Mouse (Mus musculus): ENCODE measurements at regions not wholly inside any gene's neighbourhood (a gene's known extent, or its start where the extent isn't known, plus 50 kb on each side); places are given as distances from the start of the nearest gene placed in this dataset.

DNA sequence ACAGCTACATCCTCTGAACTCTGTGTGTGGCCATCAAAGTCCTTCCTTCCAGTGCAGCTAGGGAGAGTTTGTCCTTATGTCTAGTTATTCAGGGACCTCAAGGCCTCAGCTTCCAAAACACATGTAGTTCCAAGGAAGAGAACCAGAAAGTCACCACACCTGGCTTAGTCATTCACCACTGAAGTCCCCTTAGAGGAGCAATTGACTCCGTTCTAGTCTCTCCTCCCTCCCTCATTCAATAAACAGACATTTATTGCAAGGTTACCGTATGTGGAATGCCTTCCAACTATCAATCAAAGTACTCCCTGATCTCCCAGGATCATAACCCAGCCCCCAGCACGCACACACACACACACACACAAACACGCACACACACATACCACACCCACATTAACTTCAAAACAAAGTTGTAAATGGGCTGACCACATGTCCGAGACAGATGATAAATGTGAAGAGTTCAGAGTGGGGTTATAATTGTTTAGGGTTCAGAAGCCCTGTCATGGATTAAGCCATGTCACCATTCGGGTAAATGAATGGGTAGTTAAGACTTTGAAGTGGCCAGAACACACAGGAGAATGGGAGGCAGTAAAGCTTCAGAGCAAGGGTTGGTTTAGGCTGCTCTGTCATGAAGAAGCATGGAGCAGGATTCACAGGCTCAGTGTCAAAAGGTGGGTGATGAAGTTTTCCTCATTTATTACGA lies 141.4 kb downstream of the Irs2 start:
- DNase-seq = no peak

DNA sequence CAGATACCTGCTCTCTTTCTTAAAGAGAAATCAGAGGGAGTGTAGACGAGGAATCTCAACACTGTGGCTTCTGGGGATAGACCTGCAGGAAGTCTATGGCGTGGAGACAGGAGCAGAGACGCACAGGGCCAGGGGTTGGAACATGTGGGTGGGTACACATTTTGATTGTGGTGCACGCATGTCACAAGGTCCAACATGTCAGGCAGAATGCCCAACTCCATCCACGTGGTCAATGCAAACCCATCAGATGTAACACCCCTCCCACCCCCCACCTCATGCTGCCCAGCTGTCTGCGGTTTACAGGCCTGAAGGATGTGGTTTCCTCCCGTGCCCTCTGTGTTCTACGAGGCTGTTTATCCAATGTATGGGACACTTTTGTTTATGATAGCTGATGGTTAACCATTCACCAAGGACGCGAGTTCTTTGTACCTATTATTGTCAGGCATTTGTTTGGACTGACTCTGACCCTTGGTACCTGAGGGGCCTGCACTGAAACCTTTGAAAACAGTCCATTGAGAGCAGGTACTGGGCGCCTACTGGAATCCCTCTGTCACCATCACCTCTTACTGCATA lies 142.2 kb downstream of the Irs2 start:
- no peak for DNase-seq

DNA sequence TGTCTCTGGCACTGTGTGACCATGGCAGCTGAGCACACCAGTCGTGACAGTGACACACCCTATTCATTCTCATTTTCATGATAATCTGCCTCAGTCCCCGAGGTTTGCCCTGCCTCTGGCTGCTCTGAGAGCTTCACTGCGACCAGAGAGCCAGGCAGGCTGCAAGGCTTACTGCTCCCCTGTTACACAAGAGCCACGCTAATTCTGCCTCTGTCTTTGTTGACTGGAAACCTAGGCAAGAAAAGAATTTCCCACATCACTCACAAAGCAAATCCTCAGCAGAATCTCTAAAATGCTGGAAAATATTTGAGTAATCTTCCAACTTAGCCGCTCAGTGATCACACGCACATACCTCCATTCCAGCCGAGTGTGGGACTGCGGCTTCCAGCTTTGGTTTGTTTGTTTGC lies 142.8 kb downstream of the Irs2 start:
- DNase-seq = no peak

DNA sequence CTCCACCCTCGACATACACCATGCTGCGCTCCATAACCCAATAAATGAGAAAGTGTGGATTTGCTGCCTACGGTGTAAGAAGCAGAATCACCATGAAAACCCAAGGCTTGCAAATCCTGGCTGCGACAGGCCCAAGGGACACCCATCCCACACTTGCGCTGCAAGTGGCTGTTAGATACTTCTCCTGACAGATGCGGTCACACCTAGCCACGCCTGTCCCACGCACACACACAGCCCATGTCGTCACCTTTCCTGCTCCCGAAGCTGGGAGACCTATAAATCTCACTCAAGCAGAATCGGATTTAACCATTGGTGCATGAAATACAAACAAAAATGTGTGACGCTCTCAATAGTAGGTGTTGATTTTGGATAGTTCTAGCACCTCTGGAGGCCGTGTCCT lies 145.8 kb downstream of the Irs2 start:
- no peak for DNase-seq

DNA sequence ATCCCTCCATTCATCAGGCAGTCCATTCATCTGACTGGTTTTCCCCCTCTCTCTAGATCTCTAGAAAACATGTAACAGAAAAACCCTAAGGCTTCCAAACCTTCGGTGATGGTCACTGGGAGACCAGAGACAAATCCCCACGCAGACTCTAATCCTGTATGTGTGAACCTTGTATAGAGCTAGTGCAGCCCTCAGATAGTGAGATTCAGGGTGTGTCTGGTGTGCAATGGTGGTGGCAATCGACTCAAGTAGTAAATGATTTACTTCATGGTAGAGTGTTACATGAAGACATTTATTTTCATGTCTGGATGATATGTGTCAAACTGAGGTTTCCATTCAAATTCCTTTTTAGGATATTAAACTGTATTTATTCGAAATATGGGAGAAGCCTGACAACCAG lies 147.4 kb downstream of the Irs2 start:
- no peak for DNase-seq

DNA sequence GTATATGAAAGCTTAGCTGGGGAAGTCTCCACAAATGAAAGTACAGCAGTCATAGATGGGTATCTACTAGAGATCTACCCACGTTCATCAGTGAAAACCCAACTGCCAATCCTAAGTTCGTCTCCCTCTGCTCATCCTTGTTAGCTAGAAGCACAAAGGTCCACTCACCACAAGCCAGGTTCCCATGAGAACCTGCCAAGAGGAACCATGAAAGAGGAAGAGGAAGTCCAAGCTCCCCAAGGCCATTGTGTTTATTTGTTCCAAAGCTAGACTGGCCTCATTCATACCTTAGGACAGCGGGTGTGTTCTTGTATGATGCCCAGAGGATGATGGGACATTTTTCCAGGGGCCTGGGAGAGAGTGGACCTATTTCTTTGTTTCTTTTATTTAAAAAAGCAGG lies 150.4 kb downstream of the Irs2 start:
- no peak for DNase-seq

DNA sequence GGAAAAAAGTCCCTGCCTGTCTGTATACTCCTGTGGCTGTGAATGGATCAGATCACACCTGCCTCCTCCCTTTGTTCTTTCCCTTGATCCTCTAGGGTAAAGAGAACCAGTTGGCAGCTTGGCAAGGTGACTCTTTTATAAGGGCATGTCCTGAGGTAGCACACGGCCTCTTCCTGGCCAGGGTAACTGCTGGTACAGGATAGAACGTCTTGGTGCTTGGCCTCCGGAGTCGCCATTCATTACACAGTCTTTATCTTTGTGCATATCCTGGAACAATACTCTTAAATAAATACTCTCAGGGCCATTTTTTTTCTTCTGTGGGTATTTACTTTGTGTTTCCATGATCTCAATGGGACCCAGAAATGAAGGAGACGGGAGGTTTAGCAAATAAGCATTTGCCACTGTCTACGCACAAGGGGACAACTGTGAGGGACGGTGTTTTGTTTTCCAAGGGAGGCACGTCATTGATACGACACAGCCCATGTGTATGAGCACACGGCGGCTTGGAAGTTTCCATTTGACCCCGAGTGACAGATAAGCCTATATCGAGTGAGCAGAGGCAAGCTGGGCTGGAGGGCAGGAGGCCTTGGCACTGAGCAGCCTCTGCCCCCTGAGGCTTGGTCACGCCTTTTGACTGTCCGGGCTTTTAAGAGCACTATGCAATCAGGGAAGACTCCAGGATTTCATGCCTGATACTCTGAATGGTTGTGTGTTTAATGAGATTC lies 151.1 kb downstream of the Irs2 start:
- no peak for DNase-seq

GRCm38 (mm10) chr8:10855696-10856095 lies 152.6 kb downstream of the Irs2 start:
- DNase-seq = no peak

- no peak for DNase-seq
Observed at GRCm38 (mm10) chr8:10855131-10855530, 153.1 kb downstream of the Irs2 start.

- DNase-seq = peak; percentile 48
Observed at GRCm38 (mm10) chr8:10854600-10854999, 153.7 kb downstream of the Irs2 start.

- no peak for DNase-seq
Observed at GRCm38 (mm10) chr8:10853901-10854300, 154.4 kb downstream of the Irs2 start.

GRCm38 (mm10) chr8:10849916-10850315 lies 158.3 kb downstream of the Irs2 start:
- DNase-seq = no peak

DNA sequence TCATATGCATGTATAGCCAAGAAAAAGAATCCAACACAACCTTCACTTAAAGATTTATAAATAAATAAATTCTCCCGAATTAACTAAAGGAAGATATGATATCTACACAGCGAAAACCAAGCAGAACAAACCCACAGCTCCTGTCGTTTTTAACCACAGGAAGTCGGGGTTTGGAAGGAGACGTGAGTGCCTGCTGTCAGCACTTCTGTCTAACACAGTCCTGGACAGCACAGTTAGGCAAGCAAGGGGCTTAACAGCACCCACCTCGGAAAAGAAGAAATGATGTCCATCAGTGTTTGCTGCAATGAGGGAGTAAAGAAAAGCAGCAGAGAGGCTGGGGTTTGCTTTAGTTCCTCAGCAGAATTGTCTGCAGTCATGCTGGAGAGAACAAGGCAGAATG lies 162.7 kb downstream of the Irs2 start:
- DNase-seq = no peak

- no peak for DNase-seq
Observed at GRCm38 (mm10) chr8:10840853-10841531, 167.3 kb downstream of the Irs2 start.

GRCm38 (mm10) chr8:10840044-10840443 lies 168.2 kb downstream of the Irs2 start:
- DNase-seq = no peak

DNA sequence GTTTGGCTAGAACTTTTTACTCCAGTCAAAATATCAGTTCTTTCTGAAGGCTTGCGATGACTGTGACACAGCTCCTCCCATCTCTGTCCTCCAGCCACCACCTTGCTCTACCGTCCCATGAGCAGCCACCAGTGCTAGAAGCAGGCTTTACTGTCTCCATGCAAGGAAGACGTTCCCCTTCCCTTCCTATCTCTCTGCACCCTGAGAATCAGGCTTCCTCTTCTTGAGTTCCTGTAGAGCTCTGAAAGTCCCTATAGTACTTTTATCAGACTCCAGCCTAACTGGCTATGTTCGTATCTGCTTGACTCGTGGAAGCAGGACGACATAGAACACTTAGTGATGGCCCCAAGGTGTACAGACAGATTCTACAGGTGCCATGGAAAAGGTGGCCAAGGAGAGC lies 173.2 kb downstream of the Irs2 start:
- no peak for DNase-seq

DNA sequence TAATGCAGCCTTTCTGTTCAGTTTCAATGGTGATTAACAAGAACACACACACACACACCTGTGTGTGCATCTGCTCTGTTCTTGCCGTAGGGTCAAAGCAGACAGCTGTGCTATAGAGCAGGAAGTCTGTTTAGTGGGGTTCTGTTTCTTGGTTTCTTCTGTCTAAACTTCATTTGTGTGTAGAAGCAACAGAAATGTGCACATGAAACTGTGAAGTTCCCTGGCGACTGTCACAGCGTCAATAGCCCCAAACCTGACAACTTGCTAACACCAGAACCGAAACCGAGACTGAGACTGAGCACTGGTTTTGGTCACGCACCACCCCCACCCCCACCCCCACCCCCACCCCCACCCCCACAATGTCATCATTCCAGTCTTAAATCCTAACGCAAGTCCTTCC lies 176.4 kb downstream of the Irs2 start:
- no peak for DNase-seq

GRCm38 (mm10) chr8:10831277-10831676 lies 177.0 kb downstream of the Irs2 start:
- no peak for DNase-seq

DNA sequence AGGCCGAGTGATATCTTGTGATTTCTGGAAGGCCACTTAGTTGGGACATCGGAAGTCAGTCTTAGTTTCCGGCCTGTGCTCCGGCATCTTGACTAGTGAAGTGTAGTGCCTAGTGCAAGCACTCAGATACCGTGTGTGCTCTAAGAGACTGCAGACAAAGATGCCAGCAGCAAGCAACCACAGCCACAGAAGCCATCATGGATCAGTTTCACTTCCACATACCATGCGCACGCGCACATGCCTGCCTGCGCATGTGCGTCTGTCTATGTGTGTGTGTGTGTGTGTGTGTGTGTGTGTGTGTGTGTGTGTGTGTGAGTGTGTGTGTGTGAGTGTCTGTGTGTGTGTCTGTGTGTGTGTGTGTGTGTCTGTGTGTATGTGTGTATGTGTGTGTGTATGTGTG lies 177.4 kb downstream of the Irs2 start:
- no peak for DNase-seq

DNA sequence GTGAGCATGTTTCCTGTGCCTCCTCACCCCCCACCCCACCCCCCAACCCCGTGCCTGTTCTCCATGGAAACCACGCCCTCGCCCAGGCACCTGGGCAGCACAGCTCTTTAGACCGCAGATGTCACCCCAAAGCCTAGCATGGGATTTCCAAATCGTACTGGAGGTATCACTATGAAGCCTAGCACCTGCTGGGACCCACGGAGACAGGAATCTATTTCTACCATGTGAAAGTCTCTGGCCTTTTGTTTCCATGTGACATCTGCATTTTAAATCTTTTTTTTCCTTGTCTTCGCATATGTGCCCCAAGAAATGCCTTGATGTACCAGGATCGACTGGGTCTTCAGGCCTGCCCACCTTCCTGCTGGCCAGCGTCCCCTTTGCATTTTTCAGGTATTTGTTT lies 179.7 kb downstream of the Irs2 start:
- no peak for DNase-seq

GRCm38 (mm10) chr8:10827560-10827959 lies 180.7 kb downstream of the Irs2 start:
- no peak for DNase-seq

- DNase-seq = no peak
Observed at GRCm38 (mm10) chr8:10825981-10826380, 182.3 kb downstream of the Irs2 start.

DNA sequence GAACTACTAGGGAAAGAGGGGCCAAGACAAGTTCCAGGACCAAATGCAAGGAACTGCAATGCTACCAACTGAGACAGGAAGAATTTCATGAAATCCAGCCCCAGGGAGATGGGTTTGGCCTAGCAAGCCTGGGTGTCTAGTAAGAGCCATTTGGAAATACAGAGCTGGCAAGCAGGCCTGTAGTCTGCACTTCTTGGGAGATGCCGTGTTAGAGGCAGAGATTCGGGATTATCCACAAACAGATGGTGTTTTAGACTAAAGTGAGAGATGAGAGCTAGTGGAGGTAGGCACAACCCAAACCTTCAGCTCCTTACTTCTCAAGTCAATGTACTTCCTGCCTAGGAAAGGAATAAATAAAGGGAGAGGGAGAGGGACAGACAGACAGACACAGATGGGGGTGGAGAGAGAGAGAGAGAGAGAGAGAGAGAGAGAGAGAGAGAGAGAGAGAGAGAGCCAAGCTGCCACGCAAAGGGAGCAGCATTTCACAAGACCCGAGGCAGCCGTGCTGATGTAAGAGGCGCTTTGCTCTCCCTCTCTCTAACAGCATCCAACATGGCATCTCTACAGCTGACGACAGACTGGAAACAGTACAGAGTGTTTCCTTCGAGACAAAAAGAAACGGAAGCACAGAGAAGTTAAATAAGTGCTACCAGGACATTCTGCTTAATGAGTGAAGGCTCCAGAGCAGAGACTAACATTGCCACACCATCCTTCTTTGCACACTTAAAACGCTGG lies 182.9 kb downstream of the Irs2 start:
- DNase-seq = no peak
